Mouse (Mus musculus): Measurements from ENCODE around the gene St6galnac6.

GRCm38 (mm10) chr2:32628044-32628550 is 28.6 kb downstream of the St6galnac6 start:
- no peak for TF ChIP-seq CTCF (IDR thresholded peaks at IDR 0.05; ENCODE audit: low read depth, low read length)
- TF ChIP-seq POLR2A (IDR thresholded peaks at IDR 0.05; ENCODE audit: extremely low read depth, insufficient read depth, low read length): no peak

All from liver, adult 2 months (tissue).